Mouse (Mus musculus): ENCODE measurements around the gene Scrn3.

DNA sequence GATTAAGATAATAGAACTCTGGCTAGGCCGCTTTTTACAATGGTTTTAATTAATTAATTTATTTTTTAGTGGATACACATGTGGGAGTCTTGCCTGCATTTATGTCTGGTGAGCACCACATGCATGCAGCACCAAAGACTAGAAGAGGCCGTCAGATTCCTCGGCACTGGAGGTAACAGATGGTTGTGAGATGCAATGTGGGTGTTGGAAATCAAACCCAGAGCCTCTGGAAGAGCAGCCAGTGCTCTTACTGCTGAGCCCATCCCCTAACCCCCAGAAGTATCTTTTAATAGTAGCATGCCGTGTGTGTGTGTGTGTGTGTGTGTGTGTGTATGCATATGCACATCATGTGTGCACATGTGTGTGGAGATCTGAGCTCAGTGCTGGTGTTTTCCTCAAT is 32.8 kb downstream of the Scrn3 start:
- TF ChIP-seq POLR2A (IDR thresholded peaks at IDR 0.05; ENCODE audit: borderline replicate concordance, low read depth, low read length) (no peak), CTCF (IDR thresholded peaks at IDR 0.05; ENCODE audit: low read depth, low read length) (no peak)
